Mouse (Mus musculus) heart, adult 11 months (tissue): ENCODE measurements around the gene Lrrc74b.
A peak's percentile ranks its signal among the peaks of the same experiment; 100 is the strongest.

Experiments
- DNase-seq: peaks from one replicate; pipeline ENCODE4 v3.0.0; 2022

The Lrrc74b gene

DNA sequence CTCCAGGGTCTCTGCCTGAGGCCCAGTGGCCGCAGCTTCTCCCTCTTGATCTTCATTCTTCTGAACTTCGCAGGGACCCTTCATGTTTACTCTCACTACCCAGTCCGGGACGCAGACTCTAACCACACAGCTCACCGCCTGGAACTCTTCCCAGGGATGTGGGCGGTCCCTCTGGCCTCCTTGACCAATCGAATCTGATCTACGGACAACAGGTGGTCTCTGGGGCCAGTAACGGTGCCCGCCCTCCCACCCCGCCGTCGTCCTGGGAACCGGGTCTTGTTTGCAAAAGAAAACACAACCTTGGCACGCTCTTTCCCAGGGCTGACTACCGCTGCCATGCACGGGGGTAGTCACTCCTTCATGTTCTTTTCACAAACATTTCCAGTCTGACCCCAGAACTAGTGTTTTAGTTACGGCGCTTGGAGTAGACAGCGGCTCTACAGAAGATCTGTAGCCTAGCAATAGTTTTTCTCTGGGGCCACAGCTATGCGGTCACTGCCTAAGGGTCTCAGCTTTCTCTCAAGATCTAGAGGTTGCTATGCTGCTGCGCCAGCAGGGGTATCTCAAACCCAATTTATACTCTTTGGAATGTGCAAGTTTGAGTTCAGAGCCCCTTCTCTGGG lies at the start of gene Lrrc74b:
Gene Lrrc74b, minus strand, starts transcription at position 120 of the 623 bp plus-strand sequence.
- DNase-seq, result peak; percentile 98

DNA sequence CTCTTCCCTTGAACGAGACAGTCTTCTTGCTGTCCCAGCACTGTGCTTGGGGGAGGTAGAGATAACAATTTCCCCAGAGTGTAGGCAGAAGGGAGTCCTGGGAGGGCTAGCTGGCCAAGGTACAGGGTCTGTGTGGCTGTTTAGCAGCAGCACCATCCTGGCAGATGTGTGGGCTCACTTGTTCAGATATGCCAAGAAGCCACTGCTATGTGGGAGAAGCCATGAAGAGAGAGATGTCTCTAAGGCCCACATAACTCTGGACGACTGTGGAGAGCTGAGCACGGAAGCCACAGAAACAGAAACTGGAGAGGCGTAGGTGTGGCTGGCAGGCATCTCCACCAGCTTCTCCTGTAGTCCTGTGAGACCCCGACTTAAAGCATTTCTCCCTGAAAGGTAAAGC lies 44.6 kb upstream of the Lrrc74b start:
- no peak for DNase-seq

- DNase-seq, result no peak
Measured at GRCm38 (mm10) chr16:17604941-17605340, 43.9 kb upstream of the Lrrc74b start.

DNA sequence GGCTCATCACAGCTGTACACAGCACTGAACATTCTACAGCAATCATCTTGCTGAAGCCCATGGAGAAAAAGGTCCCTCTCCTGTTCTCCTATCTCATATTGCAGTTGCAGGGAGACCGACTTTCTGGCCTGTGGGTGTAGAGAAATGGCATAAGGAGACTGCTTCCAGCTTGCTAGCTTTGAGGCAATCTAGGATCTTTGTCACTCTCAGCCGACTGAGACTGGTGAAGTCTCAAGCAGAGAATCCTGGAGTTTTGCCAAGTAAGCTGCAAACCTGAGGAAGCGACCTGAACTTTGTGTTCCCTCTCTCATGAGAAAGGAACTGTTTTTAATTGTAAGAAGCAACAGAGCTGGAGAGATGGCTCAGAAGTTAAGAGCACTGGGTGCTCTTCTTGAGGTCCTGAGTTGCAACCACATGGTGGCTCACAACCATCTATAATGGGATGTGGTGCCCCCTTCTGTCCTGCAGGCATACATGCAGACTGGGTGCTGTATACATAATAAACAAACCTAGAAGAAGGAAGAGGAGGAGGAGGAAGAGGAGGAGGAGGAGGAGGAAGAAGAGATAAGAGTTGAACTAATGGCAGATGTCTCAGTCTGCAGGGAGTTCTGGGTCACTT lies 40.0 kb upstream of the Lrrc74b start:
- no peak for DNase-seq

- DNase-seq, result no peak
Measured at GRCm38 (mm10) chr16:17590731-17591130, 29.7 kb upstream of the Lrrc74b start.

DNA sequence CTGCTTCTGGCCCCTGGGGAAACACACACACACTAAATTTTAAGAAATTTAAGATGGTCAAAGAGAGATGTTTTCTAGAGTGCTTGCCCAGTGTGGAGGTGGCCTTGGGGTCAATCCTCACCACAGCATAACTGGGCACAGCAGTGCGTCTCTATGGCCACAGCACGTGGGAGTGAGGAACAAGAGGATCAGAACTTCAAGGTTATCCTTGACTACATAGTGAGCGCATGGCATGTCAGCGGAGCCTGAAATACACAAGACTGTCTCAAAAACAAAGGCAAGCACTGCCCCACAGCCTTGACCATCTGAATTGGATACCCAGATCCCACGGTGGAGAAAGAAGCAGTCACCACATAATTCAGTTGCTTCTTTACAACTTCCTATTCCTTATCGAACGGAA lies 23.5 kb upstream of the Lrrc74b start:
- no peak for DNase-seq

GRCm38 (mm10) chr16:17583064-17583463 lies 22.0 kb upstream of the Lrrc74b start, which contains the start of gene Slc7a4:
Gene Slc7a4 (minus strand): TSS chr16:17583214.
- no peak for DNase-seq

- DNase-seq, result no peak
Measured at GRCm38 (mm10) chr16:17576825-17577215, 15.8 kb upstream of the Lrrc74b start.

- peak; percentile 91 for DNase-seq
Measured at GRCm38 (mm10) chr16:17575870-17576824, 15.1 kb upstream of the Lrrc74b start.

DNA sequence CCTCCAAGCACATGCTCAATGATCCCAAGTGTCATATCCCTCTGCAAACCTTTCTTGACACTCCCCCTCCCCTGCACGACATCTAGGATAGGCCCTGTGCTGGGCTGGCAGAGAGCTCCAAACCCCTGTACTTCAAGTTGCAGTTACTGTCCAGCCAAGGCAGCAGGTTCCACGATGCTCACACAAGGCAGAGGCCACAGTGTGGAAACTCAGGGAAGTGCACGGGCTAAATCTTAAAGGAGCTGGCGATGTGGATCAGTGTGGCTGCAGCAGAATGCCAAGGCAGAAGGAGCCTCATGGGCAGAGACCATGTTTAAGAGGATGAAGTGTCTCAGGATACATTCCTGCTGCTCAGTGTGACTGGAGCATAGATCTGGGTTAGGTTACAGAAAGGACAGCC lies 5.1 kb upstream of the Lrrc74b start:
- DNase-seq, result no peak

GRCm38 (mm10) chr16:17564771-17565170 lies 3.7 kb upstream of the Lrrc74b start:
- DNase-seq, result no peak

DNA sequence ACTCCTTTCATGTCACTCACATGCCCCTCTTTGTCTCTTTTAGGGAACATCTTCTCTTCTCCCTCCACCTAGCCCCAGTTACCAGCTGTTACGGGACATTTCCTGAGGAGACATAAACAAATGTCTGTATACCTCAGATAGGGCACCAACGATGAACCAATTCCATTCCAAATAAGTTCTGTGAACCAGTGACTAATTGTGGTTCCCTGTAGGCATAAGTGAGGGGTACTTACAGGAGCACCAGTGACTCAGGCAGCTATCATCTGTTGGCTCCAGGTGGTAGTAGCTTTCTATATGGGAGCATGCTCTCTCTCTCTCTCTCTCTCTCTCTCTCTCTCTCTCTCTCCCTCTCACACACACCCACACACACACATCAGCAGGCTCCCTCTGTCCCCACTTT lies 3.2 kb upstream of the Lrrc74b start:
- DNase-seq, result no peak

DNA sequence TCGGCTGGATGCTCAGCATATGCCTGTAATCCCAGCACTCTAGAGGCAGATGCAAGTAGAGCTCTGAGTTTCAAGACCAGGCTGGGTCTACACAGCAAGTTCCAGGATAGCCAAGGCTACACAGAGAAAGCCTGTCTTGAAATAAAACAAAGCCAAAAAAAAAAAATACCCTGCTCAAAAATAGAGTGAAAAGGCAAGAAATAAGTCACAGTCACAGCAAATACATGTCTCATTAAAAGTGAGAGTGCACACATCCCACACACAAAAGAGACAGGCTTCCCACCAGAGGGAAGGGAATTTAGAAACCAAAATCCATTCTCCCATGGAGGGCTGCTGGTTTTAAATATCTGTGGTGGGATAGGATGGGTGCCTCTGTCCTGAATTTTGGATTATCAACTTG lies 2.5 kb upstream of the Lrrc74b start:
- no peak for DNase-seq

GRCm38 (mm10) chr16:17561751-17562208 lies 733 bp upstream of the Lrrc74b start, which contains the start of gene P2rx6:
Gene P2rx6 (plus strand): TSS chr16:17561885.
- DNase-seq, result peak; percentile 97

DNA sequence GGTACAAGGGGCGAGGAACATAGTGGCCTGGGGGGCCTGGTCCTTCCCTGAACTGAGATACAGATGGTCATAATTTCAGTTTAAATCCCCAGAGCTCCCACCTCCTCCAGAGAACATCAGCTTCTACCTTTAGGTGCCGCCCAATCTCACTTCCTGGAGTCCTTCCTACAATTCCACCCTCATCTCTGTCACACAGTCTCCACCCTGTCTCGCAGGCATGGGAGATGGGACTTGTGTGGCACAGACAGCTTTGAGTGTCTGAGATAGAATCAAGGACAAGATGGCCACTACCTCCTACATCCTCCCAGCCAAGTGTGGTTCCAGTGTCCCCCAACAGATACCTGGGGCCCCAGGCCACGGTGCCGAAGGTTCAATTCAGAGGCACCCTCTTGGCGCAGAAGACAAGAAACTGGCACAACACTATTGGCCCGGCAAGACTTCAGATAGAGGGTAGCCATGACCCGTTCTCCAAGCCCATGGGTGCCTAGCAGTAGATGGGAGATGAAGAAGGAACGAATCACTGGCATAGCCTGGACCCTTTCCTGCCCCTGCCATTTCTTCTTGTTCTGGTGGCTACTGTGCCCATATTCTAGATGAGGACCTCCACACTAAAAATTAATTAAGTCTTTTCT lies 1.5 kb downstream of the Lrrc74b start:
- DNase-seq, result peak; percentile 80

- DNase-seq, result no peak
Measured at GRCm38 (mm10) chr16:17558811-17559210, 2.2 kb downstream of the Lrrc74b start.

DNA sequence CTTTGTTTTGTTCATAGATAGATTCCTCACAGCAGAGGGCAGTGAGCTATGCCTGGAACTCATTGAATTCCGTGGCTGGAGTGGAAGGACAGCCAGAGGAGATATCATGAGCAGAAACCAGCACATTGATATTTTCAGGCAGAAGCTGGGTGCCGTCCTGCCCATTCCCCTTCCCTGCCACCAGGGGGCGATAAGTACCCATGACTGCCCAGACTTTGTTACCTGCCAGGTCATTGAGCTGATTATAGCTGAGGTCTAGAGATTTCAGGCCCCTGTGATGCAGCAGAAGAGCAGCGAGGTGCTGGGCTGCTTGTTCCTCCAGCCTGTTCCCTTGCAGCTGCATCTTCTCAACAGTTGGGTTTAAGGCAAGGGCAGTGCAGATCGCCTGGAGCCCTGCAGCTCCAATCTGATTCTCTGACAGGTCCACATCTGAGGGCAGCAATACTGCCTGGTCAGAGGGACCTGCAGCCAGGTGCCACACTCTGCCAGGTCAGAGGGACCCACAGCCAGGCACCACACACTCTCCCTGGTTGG lies 3.0 kb downstream of the Lrrc74b start:
- peak; percentile 92 for DNase-seq

DNA sequence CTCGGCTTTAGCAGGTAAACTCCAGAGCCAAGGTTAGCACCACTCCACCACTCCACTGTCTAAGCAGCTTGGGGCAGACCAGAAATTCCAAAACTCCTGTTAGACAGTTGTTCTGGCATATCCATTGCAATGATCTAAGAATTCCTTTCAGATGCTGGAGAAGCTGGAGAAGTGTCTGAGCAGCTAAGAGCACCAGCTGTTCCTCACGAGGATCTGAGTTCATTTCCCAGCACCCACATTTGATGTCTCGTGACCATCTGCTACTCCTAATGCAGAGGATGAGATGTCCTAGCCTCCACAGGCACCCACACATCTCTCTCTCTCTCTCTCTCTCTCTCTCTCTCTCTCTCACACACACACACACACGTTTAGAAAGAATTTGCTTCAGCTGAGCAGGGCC lies 4.1 kb downstream of the Lrrc74b start:
- no peak for DNase-seq

DNA sequence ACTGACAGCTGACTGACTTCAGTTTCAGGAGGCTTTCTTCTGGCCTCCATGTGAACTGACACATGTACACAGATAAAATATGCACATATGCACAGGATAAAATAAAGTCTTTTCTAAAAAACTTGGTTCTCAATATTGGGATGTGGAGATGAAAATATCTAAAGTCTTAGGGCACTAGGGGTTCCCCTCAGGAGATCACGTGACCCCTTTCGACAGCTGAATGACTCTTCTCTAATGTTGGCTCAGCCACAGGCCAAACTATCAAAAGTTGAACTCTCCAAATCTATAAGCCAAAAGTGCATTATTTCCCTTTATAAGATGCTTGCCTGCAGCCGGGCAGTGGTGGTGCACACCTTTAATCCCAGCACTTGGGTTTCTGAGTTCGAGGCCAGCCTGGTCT lies 4.9 kb downstream of the Lrrc74b start:
- no peak for DNase-seq

- DNase-seq, result peak; percentile 88
Measured at GRCm38 (mm10) chr16:17554702-17555101, 6.3 kb downstream of the Lrrc74b start.

DNA sequence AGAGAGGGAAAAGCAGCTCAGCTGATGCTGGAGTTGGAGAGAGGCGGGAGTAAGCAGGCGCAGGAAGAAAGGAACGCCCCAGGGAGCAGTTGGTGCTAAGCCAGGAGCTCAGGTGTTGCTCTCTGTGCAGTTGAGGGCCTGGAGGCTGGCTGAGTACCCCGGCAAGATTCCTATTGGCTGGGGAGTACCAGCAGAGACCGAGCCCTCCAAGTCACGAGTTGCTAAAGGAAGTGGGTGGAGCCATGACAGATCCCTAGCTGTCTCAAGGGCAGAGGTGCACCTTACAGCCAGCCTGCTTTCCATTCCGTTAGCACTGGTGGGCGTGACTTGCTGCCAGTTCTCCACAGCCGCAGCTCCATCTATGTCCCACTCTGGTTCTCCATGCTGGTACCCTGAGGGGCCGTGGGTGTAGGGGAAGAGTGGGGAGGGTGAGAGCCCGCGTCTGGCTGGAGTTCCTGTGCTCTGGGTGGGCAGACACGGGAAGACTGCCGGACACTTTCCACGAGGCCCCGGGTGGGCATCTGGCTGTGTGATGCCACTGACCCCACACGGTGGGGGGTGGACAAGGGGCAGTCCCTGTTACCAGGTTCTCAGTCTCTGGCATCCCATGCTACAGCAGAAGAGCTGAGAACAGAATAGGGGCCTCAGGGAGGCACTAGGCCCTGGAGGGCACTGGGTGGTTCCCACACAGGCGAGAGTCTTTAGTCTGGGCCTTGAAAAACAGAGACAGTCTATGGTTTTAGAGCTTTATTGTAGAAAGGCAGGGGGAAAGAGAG lies 6.9 kb downstream of the Lrrc74b start:
- peak; percentile 97 for DNase-seq

DNA sequence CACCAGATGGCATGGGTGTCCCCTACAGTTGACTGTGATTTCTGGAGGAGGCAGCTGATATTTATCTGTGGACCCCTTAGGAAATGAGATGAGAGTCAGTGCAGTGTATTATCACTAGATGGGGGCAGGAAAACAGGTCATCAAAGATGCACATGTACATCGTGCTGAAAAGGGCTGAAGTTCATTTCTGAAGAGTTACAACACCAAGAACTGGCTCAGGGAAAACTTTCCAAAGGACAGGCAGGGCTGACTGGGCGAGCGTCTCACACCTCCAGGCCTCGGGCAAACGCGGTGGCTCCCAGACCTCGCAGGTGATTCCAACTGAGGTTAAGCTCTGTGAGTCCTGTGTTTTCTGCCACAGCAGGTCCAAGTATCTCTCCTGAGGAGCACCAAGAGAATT lies 8.2 kb downstream of the Lrrc74b start:
- DNase-seq, result no peak
